Mouse (Mus musculus) embryonic facial prominence, embryonic 14.5 days (tissue): ENCODE results near the gene Adar. TPM values are rescaled to one million over a fixed set of nuclear protein-coding genes. Genes with fewer than 3 reads are reported as not detected.

Experiments used
- ATAC-seq: fragments of 200-750 bp; cut with Nextera tagmentation; 2 replicates; pipeline ENCODE4 v1.8.0; 2017; ENCODE audit warnings: low read depth, moderate number of reproducible peaks, moderate TSS enrichment
- DNase-seq: peaks from one replicate; pipeline ENCODE4 v3.0.0-alpha.2; 2015; ENCODE audit warnings: low spot score
- H3K27ac ChIP-seq: fragments of 300-500 bp; sonication (generic); replicated peaks from 2 replicates; pipeline ENCODE4 v1.5.1; 2014; ENCODE audit warnings: low read depth, mild to moderate bottlenecking, low read length, moderate library complexity
- H3K27me3 ChIP-seq: fragments of 300-500 bp; sonication (generic); replicated peaks from 2 replicates; pipeline ENCODE4 v1.6.1; 2014; ENCODE audit warnings: low read length; ENCODE audit not compliant: control insufficient read depth, insufficient read depth
- H3K36me3 ChIP-seq: fragments of 300-500 bp; sonication (generic); 2 replicates; pipeline ENCODE4 v1.6.1; 2014; ENCODE audit warnings: low read length, mixed read lengths; ENCODE audit not compliant: control insufficient read depth, insufficient read depth
- H3K4me1 ChIP-seq: fragments of 300-500 bp; sonication (generic); 2 replicates; pipeline ENCODE4 v1.6.1; 2014; ENCODE audit warnings: antibody characterized with exemption, low read length; ENCODE audit not compliant: control insufficient read depth, insufficient read depth
- H3K4me2 ChIP-seq: fragments of 300-500 bp; sonication (generic); 2 replicates; pipeline ENCODE4 v1.6.1; 2014; ENCODE audit warnings: low read depth, mild to moderate bottlenecking, low read length, moderate library complexity, mixed read lengths
- H3K4me3 ChIP-seq: fragments of 300-500 bp; sonication (generic); 2 replicates; pipeline ENCODE4 v1.5.1; 2014; ENCODE audit warnings: low read depth, mild to moderate bottlenecking, low read length
- H3K9ac ChIP-seq: fragments of 300-500 bp; sonication (generic); 2 replicates; pipeline ENCODE4 v1.6.1; 2014; ENCODE audit warnings: low read depth, mild to moderate bottlenecking, low read length, moderate library complexity, mixed read lengths
- H3K9me3 ChIP-seq: fragments of 300-500 bp; sonication (generic); 2 replicates; pipeline ENCODE4 v1.6.1; 2016; ENCODE audit warnings: low read length; ENCODE audit not compliant: control insufficient read depth
- WGBS: fragments of 180-500 bp; shearing (Covaris S2); extraction: QIAGEN DNeasy Blood & Tissue Kit; methylation state at CpG from one replicate; pipeline ENCODE4 v1.1.7; 2014; 5-methylcytosine and 5-hydroxymethylcytosine counted together
- polyA plus RNA-seq: library from polyadenylated mRNA; unstranded; fragments of >200 nt; fragmentation: Nextera tagmentation; extraction: Ambion mirVana; gene quantifications from 2 replicates; pipeline ENCODE4 v1.2.1, GENCODE M21; 2014

The Adar gene
- polyA plus RNA-seq, 1 experiment from 2014 or later, result 11.5 TPM

- no peak overlapping the region for H3K4me2 ChIP-seq
- no peaks in the 10 kb centered on the region for H3K27me3 ChIP-seq
- H3K9ac ChIP-seq, result no peak overlapping the region
- DNase-seq (no peak), ATAC-seq (no peak)
- H3K27ac ChIP-seq, result no peak overlapping the region
- H3K9me3 ChIP-seq, result peaks cover 7% of the 10 kb centered on the region; the same call in 1 of the 2 replicates
- no peaks in the 10 kb centered on the region for H3K36me3 ChIP-seq
- no peaks in the 10 kb centered on the region for H3K4me1 ChIP-seq
- 74% methylated on average over 12 of the region's 12 CpGs for WGBS
- no peak overlapping the region for H3K4me3 ChIP-seq
Observed at GRCm38 (mm10) chr3:89696152-89696821, 18.5 kb upstream of the Adar start.

- H3K4me1 ChIP-seq, result no peaks in the 10 kb centered on the region
- no peaks in the 10 kb centered on the region for H3K9me3 ChIP-seq
- no peak overlapping the region for H3K4me3 ChIP-seq
- H3K4me2 ChIP-seq, result no peak overlapping the region
- H3K36me3 ChIP-seq, result no peaks in the 10 kb centered on the region
- DNase-seq (no peak), ATAC-seq (no peak)
- no peak overlapping the region for H3K27ac ChIP-seq
- 95% methylated on average over 1 of the region's 1 CpGs for WGBS
- no peaks in the 10 kb centered on the region for H3K27me3 ChIP-seq
- H3K9ac ChIP-seq, result no peak overlapping the region
Observed at GRCm38 (mm10) chr3:89698958-89699357, 15.9 kb upstream of the Adar start.

GRCm38 (mm10) chr3:89700461-89700860 is 14.4 kb upstream of the Adar start:
- Histone ChIP-seq H3K4me3 (no peak overlapping the region), H3K4me1 (no peaks in the 10 kb centered on the region), H3K27ac (no peak overlapping the region), H3K36me3 (no peaks in the 10 kb centered on the region), H3K27me3 (no peaks in the 10 kb centered on the region), H3K9me3 (no peaks in the 10 kb centered on the region), H3K4me2 (no peak overlapping the region), H3K9ac (no peak overlapping the region)
- DNase-seq (no peak), ATAC-seq (no peak)
- 43% methylated on average over 11 of the region's 11 CpGs for WGBS

- H3K27me3 ChIP-seq, result no peaks in the 10 kb centered on the region
- no peak for DNase-seq
- H3K4me3 ChIP-seq, result no peak overlapping the region
- no peaks in the 10 kb centered on the region for H3K9me3 ChIP-seq
- no peak overlapping the region for H3K4me2 ChIP-seq
- no peaks in the 10 kb centered on the region for H3K36me3 ChIP-seq
- no peaks in the 10 kb centered on the region for H3K4me1 ChIP-seq
- H3K27ac ChIP-seq, result no peak overlapping the region
- ATAC-seq, result no peak
- 44% methylated on average over 3 of the region's 3 CpGs for WGBS
- H3K9ac ChIP-seq, result no peak overlapping the region
Observed at GRCm38 (mm10) chr3:89703596-89703995, 11.2 kb upstream of the Adar start.

- Histone ChIP-seq H3K4me3 (no peak overlapping the region), H3K9me3 (no peaks in the 10 kb centered on the region), H3K4me2 (no peak overlapping the region), H3K4me1 (no peaks in the 10 kb centered on the region), H3K27ac (no peak overlapping the region), H3K36me3 (no peaks in the 10 kb centered on the region), H3K27me3 (no peaks in the 10 kb centered on the region), H3K9ac (no peak overlapping the region)
- no peak for ATAC-seq
- WGBS, result 73% methylated on average over 6 of the region's 6 CpGs
- no peak for DNase-seq
Observed at GRCm38 (mm10) chr3:89704064-89704463, 10.8 kb upstream of the Adar start.

- H3K4me2 ChIP-seq, result peak overlapping the region; percentile 89
- DNase-seq, result peak; percentile 24
Observed at GRCm38 (mm10) chr3:89715207-89715966, 565 bp downstream of the Adar start.

GRCm38 (mm10) chr3:89715967-89716256 is 1.1 kb downstream of the Adar start:
- DNase-seq (no peak), ATAC-seq (no peak)
- H3K9me3 ChIP-seq, result no peaks in the 10 kb centered on the region
- no peaks in the 10 kb centered on the region for H3K27me3 ChIP-seq
- no peak overlapping the region for H3K27ac ChIP-seq
- H3K4me3 ChIP-seq, result peak overlapping the region; percentile 88
- no peaks in the 10 kb centered on the region for H3K36me3 ChIP-seq
- H3K9ac ChIP-seq, result peak overlapping the region; percentile 93
- H3K4me1 ChIP-seq, result peaks cover 6% of the 10 kb centered on the region
- H3K4me2 ChIP-seq, result peak overlapping the region; percentile 89
- WGBS, result 52% methylated on average over 6 of the region's 6 CpGs

More at GRCm38 (mm10) chr3:89715207-89715966, 565 bp downstream of the Adar start:
- Histone ChIP-seq H3K9me3 (no peaks in the 10 kb centered on the region), H3K27me3 (no peaks in the 10 kb centered on the region), H3K9ac (peak overlapping the region; percentile 93), H3K4me3 (peak overlapping the region; percentile 88), H3K36me3 (no peaks in the 10 kb centered on the region), H3K4me1 (peaks cover 6% of the 10 kb centered on the region), H3K27ac (peak overlapping the region; percentile 77)
- ATAC-seq, result peak; percentile 67
- 3% methylated on average over 25 of the region's 59 CpGs for WGBS

GRCm38 (mm10) chr3:89722032-89722431 is 7.2 kb downstream of the Adar start:
- Histone ChIP-seq H3K27me3 (no peaks in the 10 kb centered on the region), H3K9me3 (no peaks in the 10 kb centered on the region), H3K9ac (no peak overlapping the region), H3K4me3 (no peak overlapping the region), H3K4me1 (no peaks in the 10 kb centered on the region), H3K36me3 (no peaks in the 10 kb centered on the region), H3K4me2 (no peak overlapping the region), H3K27ac (no peak overlapping the region; the same call in 1 of the 2 replicates)
- no peak for DNase-seq
- no peak for ATAC-seq
